Mouse (Mus musculus): ENCODE results near the gene Sel1l. TPM values are rescaled to one million over a fixed set of nuclear protein-coding genes. Genes with fewer than 3 reads are reported as not detected.

Gene Sel1l
- total RNA-seq, 2 experiments from 2014 or later, result 158 to 172 TPM

DNA sequence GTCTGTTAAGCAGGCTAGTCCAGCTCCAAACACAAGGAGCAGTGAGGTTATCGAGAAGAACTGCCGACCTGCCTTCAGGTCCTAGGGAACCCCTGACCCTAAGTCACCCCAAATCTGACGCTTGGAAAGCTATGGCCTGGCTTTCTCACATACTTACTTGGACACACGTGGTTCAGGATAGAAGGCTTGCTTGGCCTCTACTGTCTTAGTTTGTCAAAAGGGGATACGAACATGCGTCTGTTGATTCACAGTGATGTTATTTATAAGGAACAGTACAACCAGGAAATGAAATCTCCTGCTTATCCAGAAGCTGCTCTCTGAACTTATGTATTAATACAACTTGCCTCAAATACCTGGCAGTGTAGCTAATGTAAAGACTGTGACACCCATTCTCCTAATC is 2.9 kb downstream of the Sel1l start:
- intact Hi-C loops (cut with DNase I), result no loop called here
- Histone ChIP-seq H3K4me3 (no peak overlapping the region), H3K27ac (no peak overlapping the region)
- no peak for DNase-seq (ENCODE audit: extremely low spot score in 1 of 2, low spot score in 2 of 2)
- no peak for TF ChIP-seq CTCF (IDR thresholded peaks at IDR 0.05)

DNA sequence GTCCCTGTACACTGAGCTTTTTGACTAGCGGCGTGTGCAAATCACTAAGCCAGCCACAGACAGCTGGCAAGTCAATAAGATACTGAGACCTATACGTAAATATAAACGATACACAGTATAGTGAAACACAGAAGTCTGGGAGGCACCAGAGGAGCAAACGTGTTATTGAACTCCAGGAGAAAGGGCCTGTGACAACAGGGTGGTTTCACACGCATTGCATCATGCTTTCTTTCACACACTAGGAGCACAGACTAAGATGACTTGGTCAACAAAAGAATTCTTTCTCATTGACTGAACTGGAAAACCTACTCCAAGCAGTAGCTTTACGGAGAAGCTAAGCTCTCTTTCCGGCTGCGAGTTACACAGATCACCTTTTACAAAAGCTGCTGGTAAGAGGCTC is 3.6 kb downstream of the Sel1l start:
- no peak for DNase-seq (ENCODE audit: extremely low spot score in 1 of 2, low spot score in 2 of 2)
- no peak overlapping the region for H3K4me3 ChIP-seq
- intact Hi-C loops (cut with DNase I), result no loop called here
- H3K27ac ChIP-seq, result no peak overlapping the region
- TF ChIP-seq CTCF (IDR thresholded peaks at IDR 0.05), result no peak

DNA sequence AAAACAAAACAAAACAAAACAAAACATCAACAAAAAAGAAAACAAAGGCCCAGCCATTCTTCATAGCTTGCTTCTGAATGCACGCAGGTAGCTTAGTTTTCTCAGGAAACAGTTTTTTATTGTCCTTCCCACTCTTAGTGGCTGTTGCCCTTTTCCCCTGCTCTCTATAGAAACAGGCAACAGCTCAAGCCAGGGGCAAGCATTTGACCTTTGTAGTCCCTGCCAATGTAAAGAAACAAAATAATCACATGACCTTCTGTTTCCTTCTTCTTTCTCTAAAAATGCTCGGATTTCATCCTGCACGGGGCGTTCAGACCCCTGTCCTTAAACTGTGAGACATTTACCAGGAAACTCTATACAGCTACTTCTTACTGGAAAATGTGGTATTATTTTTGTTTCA is 4.4 kb downstream of the Sel1l start:
- Histone ChIP-seq H3K4me3 (no peak overlapping the region), H3K27ac (no peak overlapping the region)
- no peak for DNase-seq (ENCODE audit: extremely low spot score in 1 of 2, low spot score in 2 of 2)
- TF ChIP-seq CTCF (IDR thresholded peaks at IDR 0.05), result no peak
- intact Hi-C loops (cut with DNase I), result no loop called here

DNA sequence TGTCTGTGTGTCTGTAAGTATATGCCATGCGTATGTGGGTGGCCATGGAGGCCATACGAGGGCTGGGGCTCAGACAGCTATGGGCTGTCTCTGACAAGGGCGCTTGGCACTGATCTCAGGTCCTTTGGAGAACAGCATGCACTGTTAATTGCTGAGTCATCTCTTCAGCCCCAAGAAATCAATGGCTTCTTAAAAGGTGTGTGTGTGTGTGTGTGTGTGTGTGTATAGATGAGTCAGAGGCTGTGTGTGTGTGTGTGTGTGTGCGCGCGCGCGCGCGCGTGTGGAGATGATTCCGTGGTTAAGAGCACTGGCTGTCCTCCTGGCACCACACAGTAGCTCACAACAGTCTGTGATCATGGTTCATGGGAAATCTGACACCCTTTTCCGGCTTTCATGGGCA is 5.1 kb downstream of the Sel1l start:
- intact Hi-C loops (cut with DNase I), result no loop called here
- H3K27ac ChIP-seq, result no peak overlapping the region
- DNase-seq (ENCODE audit: extremely low spot score in 1 of 2, low spot score in 2 of 2), result no peak
- no peak overlapping the region for H3K4me3 ChIP-seq
- TF ChIP-seq CTCF (IDR thresholded peaks at IDR 0.05), result no peak

DNA sequence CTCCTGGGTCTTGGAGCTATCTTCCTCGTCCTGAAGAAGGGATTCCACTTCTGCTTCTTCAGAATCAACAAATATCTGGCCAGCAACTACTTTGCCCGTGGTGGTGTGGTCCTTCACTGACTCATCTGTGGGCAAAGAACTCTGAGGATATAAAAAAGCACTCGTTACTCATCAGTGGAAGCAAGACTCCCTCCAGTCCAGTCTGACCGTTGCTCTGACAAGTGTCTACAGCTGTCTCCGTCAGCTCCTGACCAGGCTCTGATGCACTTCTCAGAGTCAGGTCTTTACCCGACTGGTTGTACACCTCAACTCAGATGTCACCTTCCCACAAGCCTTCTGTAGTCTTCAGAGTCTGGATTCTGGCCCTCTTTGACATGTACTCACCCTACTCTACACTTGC is 7.2 kb downstream of the Sel1l start:
- no peak overlapping the region for H3K27ac ChIP-seq
- no peak for TF ChIP-seq CTCF (IDR thresholded peaks at IDR 0.05)
- no peak for DNase-seq (ENCODE audit: extremely low spot score in 1 of 2, low spot score in 2 of 2)
- H3K4me3 ChIP-seq, result no peak overlapping the region
- intact Hi-C loops (cut with DNase I), result no loop called here

DNA sequence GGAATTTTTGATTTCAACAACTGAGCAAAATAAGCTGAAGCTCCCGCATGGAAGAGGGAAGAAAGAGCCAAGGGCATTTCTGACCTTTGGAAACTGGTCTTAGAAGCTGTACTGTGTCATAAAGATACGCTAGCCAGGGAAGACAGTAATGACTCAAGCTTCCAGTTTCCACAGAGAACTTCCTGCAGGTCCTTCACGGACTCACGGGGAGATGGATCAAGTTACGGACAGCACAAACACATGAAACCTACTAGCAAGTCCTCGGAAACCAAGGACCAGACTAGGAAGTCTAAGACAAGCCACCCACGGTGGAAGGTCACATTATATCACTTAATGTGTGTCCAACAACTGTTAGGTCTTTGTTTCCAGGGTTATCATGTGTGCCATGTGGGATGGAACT is 10.7 kb downstream of the Sel1l start:
- Histone ChIP-seq H3K27ac (no peak overlapping the region), H3K4me3 (no peak overlapping the region)
- no peak for DNase-seq (ENCODE audit: extremely low spot score in 1 of 2, low spot score in 2 of 2)
- intact Hi-C loops (cut with DNase I), result no loop called here
- TF ChIP-seq CTCF (IDR thresholded peaks at IDR 0.05), result no peak

DNA sequence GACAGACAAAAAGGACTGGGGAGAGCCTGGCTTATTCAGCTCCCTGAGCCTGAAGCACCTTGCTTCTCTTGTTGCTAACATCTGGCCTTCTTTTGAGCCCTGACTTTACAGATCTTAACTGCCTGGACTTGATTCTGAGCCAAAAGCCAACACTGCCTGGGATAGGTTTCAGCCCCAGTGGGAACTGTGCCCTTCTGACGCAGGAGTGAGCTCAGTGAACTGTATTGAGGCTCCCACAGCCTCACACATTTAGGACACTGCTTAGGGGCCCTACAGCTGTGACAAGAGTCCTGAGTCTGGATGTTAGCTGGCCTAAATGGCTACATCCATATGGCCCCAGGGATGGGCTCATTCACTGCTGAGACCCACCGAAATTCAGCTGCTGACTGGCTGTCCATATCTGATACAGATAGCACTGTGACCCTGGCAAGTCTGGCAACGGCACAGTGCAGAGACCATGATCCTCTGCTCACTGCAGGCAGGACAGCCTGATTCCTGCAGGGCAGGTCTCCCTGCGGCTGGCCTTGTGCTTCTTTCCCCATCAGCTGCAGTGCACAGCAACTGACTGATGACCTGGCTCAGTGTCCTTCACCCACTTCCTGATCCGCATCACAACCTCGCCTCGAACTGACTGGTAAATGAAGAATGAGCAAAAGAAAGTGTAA is 11.4 kb downstream of the Sel1l start:
- Histone ChIP-seq H3K4me3 (no peak overlapping the region), H3K27ac (no peak overlapping the region)
- intact Hi-C loops (cut with DNase I), result no loop called here
- no peak for TF ChIP-seq CTCF (IDR thresholded peaks at IDR 0.05)
- no peak for DNase-seq (ENCODE audit: extremely low spot score in 1 of 2, low spot score in 2 of 2)

DNA sequence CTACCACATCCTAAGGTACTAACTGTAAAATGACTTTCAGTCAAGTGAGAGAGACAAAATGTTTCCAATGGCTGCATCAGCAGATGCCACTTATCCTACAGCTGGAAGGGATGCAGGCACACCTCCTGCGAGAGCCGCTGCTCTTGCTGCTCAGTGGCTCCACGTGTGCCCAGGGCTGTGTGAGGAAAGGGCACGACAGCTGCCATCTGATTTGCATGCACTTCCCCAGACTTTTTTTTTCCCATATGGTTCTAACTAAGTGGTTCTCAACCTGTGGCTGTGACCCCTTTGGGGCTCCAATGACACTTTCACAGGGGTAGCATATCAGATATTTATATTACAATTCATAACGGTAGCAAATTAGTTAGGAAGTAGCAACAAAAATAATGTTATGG is 15.0 kb downstream of the Sel1l start:
- DNase-seq (ENCODE audit: extremely low spot score in 1 of 2, low spot score in 2 of 2), result no peak
- no peak for TF ChIP-seq CTCF (IDR thresholded peaks at IDR 0.05)
- no peak overlapping the region for H3K27ac ChIP-seq
- intact Hi-C loops (cut with DNase I), result no loop called here
- no peak overlapping the region for H3K4me3 ChIP-seq

DNA sequence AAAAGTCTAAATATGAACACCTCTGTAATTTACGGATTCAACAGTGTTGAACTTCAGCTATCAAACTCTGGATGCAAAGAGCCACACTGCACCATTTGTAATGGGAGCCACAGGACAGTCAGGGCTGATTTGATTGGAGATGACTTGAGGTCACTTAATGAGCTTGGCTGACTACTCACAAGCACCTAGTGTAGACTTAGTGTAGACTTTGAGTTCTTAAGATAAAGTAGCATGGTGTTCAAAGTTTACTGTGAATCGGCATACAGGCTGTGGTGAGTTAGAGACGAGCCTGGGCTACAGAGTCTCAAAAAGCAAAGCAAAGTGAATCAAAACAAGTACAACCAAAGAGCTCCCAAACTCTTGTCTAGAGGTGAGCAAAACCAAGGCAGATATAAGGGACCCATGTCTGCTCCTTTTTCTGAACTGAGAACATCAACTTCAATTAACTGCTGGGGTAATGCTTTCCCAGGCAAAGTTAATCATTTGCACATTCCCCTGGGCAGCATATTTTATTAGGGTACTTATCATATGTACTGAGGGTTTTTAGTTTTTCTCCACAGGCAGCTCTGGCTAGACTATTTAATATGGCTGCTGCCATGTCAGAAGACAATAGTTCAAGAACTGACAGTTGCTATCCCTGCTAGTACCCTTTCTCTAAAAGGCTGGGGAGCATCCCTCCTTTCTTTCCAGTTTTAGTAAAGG is 15.6 kb downstream of the Sel1l start:
- Histone ChIP-seq H3K4me3 (no peak overlapping the region), H3K27ac (no peak overlapping the region)
- intact Hi-C loops (cut with DNase I), result no loop called here
- DNase-seq (ENCODE audit: extremely low spot score in 1 of 2, low spot score in 2 of 2), result no peak
- no peak for TF ChIP-seq CTCF (IDR thresholded peaks at IDR 0.05)

DNA sequence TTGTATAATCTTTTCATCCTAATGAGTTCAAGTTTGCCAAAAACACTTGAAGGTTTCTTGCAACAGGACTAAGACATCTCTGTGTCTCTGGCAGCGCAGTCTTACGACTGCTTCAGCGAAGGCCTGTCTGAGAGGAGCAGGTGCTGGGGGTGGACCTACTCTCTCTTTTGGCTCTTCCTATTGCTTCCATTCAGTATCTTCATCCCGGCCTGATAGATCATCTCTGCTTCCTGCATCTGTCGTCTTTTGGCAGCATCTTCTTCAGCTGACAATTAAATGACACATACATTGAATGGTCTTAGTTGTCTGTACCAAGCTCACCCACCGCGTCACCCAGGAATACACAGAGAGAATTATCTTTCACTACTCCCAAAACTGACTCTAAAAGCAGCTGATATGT is 17.5 kb downstream of the Sel1l start:
- no peak overlapping the region for H3K27ac ChIP-seq
- intact Hi-C loops (cut with DNase I), result no loop called here
- no peak overlapping the region for H3K4me3 ChIP-seq
- TF ChIP-seq CTCF (IDR thresholded peaks at IDR 0.05), result no peak
- no peak for DNase-seq (ENCODE audit: extremely low spot score in 1 of 2, low spot score in 2 of 2)

DNA sequence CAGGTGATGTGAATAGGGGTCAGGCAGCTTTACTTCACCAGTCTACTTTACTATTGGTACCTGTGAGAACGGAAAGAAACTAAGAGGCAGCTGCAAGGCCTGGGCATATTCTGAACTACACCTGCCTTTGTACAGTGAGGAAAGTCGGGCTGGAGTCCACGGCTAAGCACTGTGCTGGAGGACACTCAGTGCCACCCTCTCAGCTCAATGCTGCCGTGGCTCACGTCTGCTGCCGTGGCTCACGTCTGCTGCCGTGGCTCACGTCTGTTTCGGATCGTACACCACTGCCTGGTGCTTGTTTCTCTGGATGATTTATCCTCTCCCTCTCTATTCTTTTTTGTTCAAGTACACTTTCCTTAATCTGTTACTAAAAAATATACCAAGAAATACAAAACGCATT is 28.5 kb downstream of the Sel1l start:
- no peak for TF ChIP-seq CTCF (IDR thresholded peaks at IDR 0.05)
- no peak overlapping the region for H3K27ac ChIP-seq
- intact Hi-C loops (cut with DNase I), result no loop called here
- DNase-seq (ENCODE audit: extremely low spot score in 1 of 2, low spot score in 2 of 2), result no peak
- no peak overlapping the region for H3K4me3 ChIP-seq

DNA sequence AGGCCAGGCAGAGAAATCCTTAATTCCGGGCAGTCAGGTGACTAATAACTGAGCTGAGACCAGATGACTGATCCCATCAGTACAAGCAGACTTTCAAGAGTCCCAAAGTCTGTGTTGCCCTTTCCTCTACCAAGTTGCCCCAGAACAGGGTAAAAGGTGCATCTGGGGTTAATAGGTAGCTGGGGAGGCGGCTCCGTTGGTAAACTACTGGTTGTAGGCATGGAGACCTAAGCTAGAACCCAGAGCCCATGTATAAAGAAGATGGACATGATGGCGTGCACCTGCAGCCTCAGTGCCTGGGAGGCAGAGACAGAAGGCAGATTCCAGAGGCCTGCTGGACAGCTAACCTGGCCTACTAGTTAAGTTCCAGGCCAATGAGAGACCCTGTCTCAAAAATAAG is 30.2 kb downstream of the Sel1l start:
- intact Hi-C loops (cut with DNase I), result no loop called here
- no peak for DNase-seq (ENCODE audit: extremely low spot score in 1 of 2, low spot score in 2 of 2)
- TF ChIP-seq CTCF (IDR thresholded peaks at IDR 0.05), result no peak

DNA sequence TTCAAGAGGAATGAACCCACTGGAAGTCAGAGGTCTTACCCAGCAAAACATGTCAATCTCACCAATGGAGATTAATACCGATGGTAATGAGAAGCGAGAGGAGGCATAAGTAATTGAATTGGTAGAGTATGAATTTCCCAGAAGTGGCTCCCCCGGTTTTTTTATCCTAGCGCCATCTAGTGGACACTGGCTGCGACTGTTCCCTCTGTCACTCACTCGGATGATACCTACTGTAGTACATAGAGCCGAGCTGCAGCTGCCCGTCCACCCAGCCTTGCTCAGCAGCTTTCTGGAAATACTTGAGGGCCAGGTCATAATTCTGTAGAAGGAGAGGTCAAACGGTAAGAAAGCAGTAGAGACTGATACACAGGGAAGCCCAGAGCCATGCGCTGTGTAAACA is 33.0 kb downstream of the Sel1l start:
- intact Hi-C loops (cut with DNase I), result no loop called here
- peak; percentile 82 for TF ChIP-seq CTCF (IDR thresholded peaks at IDR 0.05)
- Histone ChIP-seq H3K27ac (no peak overlapping the region), H3K4me3 (no peak overlapping the region)
- peak; percentile 27 to 65 for DNase-seq (ENCODE audit: extremely low spot score in 1 of 2, low spot score in 2 of 2)

More for the DNA sequence above, 30.2 kb downstream of the Sel1l start:
- Histone ChIP-seq H3K4me3 (no peak overlapping the region), H3K27ac (no peak overlapping the region)
